Mouse (Mus musculus): Measurements from ENCODE around the gene Ctss. TPM values are rescaled to one million over a fixed set of nuclear protein-coding genes. Genes with fewer than 3 reads are reported as not detected.

Ctss gene
- polyA plus RNA-seq, 1 experiment from 2014 or later = 19.0 TPM

DNA sequence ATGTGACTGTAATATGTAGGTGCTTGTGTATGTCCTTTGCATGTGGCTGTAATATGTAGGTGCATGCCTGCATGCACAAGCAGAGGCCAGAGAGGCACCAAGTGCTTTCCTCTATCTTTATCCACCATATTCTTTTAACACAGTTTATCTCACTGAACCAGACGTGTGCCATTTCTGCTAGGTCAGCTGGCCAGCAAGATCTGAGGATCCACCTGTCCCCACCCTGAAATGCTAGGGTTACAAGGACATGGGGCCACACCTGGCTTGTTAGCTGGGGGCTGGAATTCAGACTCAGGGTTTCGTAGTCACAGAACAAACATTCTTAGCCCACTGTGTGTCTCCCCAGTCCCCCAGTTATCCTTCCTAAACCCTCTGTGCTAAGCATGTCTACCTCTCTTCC, 7.3 kb upstream of the Ctss start:
- H3K9ac ChIP-seq (ENCODE audit: low read length) = no peak overlapping the region
- no peak overlapping the region for H3K4me3 ChIP-seq (ENCODE audit: control insufficient read depth in 1 of 2, insufficient read depth in 1 of 2, low read depth in 1 of 2, low read length in 2 of 2)
- no peaks in the 10 kb centered on the region for H3K27me3 ChIP-seq (ENCODE audit: control insufficient read depth, insufficient read depth, low read length)
- peaks cover 4 to 9% of the 10 kb centered on the region in 2 experiments; a peak in 2 of 4 replicates for H3K4me1 ChIP-seq (ENCODE audit: control insufficient read depth in 2 of 2, insufficient read depth in 2 of 2, low read length in 2 of 2)
- no peak for ATAC-seq (ENCODE audit: insufficient number of reproducible peaks, insufficient read depth, low FRiP score, low read depth)
- H3K36me3 ChIP-seq (ENCODE audit: control insufficient read depth, insufficient read depth, low read length) = no peaks in the 10 kb centered on the region
- no peak overlapping the region for H3K27ac ChIP-seq (replicated peaks in 1 of 2; ENCODE audit: control insufficient read depth in 1 of 2, insufficient read depth in 1 of 2, low read depth in 2 of 2, low read length in 2 of 2)
- no peak overlapping the region for H3K4me2 ChIP-seq (ENCODE audit: low read length)
- WGBS = 71% methylated on average over 2 of the region's 2 CpGs
- no peaks in the 10 kb centered on the region for H3K9me3 ChIP-seq (ENCODE audit: control insufficient read depth, low read length)

DNA sequence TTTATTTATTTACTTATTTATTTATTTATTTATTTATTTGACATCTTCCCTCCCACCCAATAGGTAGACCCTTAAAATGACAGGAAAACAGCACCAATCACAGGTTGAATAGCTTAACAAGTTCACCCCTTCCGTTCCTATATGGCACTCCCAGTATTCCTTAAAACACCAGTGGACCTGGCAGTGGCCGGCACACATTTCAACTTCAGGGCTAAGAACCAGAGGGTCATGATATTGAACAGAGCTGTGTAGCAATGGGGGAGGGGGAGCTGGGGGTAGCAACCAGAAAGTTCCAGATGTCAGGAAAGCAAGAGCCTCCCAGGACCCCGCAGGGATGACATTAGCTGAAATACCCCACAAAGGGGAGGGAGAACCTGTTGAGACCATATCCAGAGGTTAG, 6.5 kb upstream of the Ctss start:
- Histone ChIP-seq H3K9ac (ENCODE audit: low read length) (no peak overlapping the region), H3K4me2 (ENCODE audit: low read length) (no peak overlapping the region), H3K9me3 (ENCODE audit: control insufficient read depth, low read length) (no peaks in the 10 kb centered on the region), H3K27me3 (ENCODE audit: control insufficient read depth, insufficient read depth, low read length) (no peaks in the 10 kb centered on the region), H3K36me3 (ENCODE audit: control insufficient read depth, insufficient read depth, low read length) (no peaks in the 10 kb centered on the region), H3K4me1 (ENCODE audit: control insufficient read depth in 2 of 2, insufficient read depth in 2 of 2, low read length in 2 of 2) (peaks cover 4 to 9% of the 10 kb centered on the region in 2 experiments; a peak in 2 of 4 replicates), H3K4me3 (ENCODE audit: control insufficient read depth in 1 of 2, insufficient read depth in 1 of 2, low read depth in 1 of 2, low read length in 2 of 2) (no peak overlapping the region), H3K27ac (replicated peaks in 1 of 2; ENCODE audit: control insufficient read depth in 1 of 2, insufficient read depth in 1 of 2, low read depth in 2 of 2, low read length in 2 of 2) (no peak overlapping the region)
- no peak for ATAC-seq (ENCODE audit: insufficient number of reproducible peaks, insufficient read depth, low FRiP score, low read depth)
- WGBS = 81% methylated on average over 3 of the region's 3 CpGs

DNA sequence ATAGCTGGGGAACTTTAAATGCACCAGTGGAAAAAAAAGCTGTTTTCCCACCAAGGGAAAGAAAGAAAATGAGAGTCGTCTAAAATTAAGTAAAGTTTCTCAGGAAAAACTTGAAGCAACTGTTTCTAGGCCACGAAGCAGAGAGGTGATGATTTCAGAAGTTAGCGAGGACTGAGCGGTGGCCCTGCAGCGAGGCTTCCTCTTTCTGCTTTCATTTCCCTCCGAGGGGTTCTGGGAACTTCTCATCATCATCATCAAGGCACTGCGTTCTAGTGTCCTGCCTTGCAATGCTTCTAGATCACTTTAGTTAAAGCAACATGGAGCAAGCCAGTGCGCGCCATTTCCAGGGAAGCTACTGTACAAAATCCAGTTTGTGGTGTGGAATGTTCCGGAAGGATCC, 5.4 kb upstream of the Ctss start:
- no peak overlapping the region for H3K4me3 ChIP-seq (ENCODE audit: control insufficient read depth in 1 of 2, insufficient read depth in 1 of 2, low read depth in 1 of 2, low read length in 2 of 2)
- 88% methylated on average over 10 of the region's 10 CpGs for WGBS
- no peak for ATAC-seq (ENCODE audit: insufficient number of reproducible peaks, insufficient read depth, low FRiP score, low read depth)
- no peak overlapping the region for H3K9ac ChIP-seq (ENCODE audit: low read length)
- H3K4me2 ChIP-seq (ENCODE audit: low read length) = no peak overlapping the region
- H3K9me3 ChIP-seq (ENCODE audit: control insufficient read depth, low read length) = no peaks in the 10 kb centered on the region
- H3K27me3 ChIP-seq (ENCODE audit: control insufficient read depth, insufficient read depth, low read length) = no peaks in the 10 kb centered on the region
- peaks cover 4 to 9% of the 10 kb centered on the region in 2 experiments; a peak in 2 of 4 replicates for H3K4me1 ChIP-seq (ENCODE audit: control insufficient read depth in 2 of 2, insufficient read depth in 2 of 2, low read length in 2 of 2)
- no peaks in the 10 kb centered on the region for H3K36me3 ChIP-seq (ENCODE audit: control insufficient read depth, insufficient read depth, low read length)
- no peak overlapping the region for H3K27ac ChIP-seq (replicated peaks in 1 of 2; ENCODE audit: control insufficient read depth in 1 of 2, insufficient read depth in 1 of 2, low read depth in 2 of 2, low read length in 2 of 2)

DNA sequence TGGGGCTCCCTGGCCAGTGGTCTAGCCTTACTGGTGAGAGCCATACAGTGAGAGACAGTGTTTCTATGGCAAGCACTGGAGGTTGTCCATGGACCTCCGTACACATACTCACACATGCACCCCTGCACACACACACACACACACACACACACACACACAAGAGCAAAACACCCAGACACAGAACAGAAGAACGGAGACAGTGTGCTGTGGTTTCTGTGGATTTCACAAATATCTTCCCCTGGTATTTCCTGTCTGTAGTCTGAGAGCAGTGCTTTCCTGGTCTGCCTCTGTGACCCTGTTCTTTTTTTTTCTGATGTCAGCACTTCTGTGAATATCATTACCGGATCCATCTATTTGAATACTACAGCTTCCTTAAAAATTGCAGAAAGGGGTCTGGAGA, 2.9 kb upstream of the Ctss start:
- H3K9ac ChIP-seq (ENCODE audit: low read length) = no peak overlapping the region
- no peak overlapping the region for H3K4me3 ChIP-seq (ENCODE audit: control insufficient read depth in 1 of 2, insufficient read depth in 1 of 2, low read depth in 1 of 2, low read length in 2 of 2)
- no peaks in the 10 kb centered on the region for H3K9me3 ChIP-seq (ENCODE audit: control insufficient read depth, low read length)
- no peaks in the 10 kb centered on the region for H3K36me3 ChIP-seq (ENCODE audit: control insufficient read depth, insufficient read depth, low read length)
- WGBS = 44% methylated on average over 3 of the region's 3 CpGs
- H3K4me2 ChIP-seq (ENCODE audit: low read length) = no peak overlapping the region
- no peak for ATAC-seq (ENCODE audit: insufficient number of reproducible peaks, insufficient read depth, low FRiP score, low read depth)
- peaks cover 0 to 6% of the 10 kb centered on the region in 2 experiments; a peak in 1 of 4 replicates for H3K4me1 ChIP-seq (ENCODE audit: control insufficient read depth in 2 of 2, insufficient read depth in 2 of 2, low read length in 2 of 2)
- H3K27ac ChIP-seq (replicated peaks in 1 of 2; ENCODE audit: control insufficient read depth in 1 of 2, insufficient read depth in 1 of 2, low read depth in 2 of 2, low read length in 2 of 2) = peak overlapping the region in 1 of 2 experiments; percentile 41; a peak in 1 of 4 replicates
- H3K27me3 ChIP-seq (ENCODE audit: control insufficient read depth, insufficient read depth, low read length) = no peaks in the 10 kb centered on the region

DNA sequence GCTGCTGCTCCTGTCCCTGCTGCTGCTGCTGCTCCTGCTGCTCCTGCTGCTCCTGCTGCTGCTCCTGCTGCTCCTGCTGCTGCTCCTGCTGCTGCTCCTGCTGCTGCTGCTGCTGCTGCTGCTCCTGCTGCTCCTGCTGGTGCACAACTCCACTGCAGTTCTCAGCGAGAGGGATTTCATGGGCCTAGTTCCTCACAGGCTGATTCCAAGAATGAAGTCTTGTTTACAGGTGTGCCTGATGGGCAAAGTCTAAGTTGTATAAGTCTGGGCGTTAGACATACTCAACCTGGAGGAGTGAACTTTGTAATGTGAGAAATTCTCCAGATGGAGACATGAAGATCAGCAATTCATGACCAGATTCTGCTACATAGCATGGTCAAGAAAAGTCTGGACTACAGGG, 1.9 kb upstream of the Ctss start:
- Histone ChIP-seq H3K36me3 (ENCODE audit: control insufficient read depth, insufficient read depth, low read length) (no peaks in the 10 kb centered on the region), H3K27ac (replicated peaks in 1 of 2; ENCODE audit: control insufficient read depth in 1 of 2, insufficient read depth in 1 of 2, low read depth in 2 of 2, low read length in 2 of 2) (no peak overlapping the region), H3K4me3 (ENCODE audit: control insufficient read depth in 1 of 2, insufficient read depth in 1 of 2, low read depth in 1 of 2, low read length in 2 of 2) (no peak overlapping the region), H3K9me3 (ENCODE audit: control insufficient read depth, low read length) (no peaks in the 10 kb centered on the region), H3K4me2 (ENCODE audit: low read length) (no peak overlapping the region), H3K27me3 (ENCODE audit: control insufficient read depth, insufficient read depth, low read length) (no peaks in the 10 kb centered on the region), H3K4me1 (ENCODE audit: control insufficient read depth in 2 of 2, insufficient read depth in 2 of 2, low read length in 2 of 2) (peaks cover 0 to 6% of the 10 kb centered on the region in 2 experiments; a peak in 1 of 4 replicates), H3K9ac (ENCODE audit: low read length) (no peak overlapping the region)
- WGBS = 63% methylated on average over 2 of the region's 2 CpGs
- ATAC-seq (ENCODE audit: insufficient number of reproducible peaks, insufficient read depth, low FRiP score, low read depth) = no peak

DNA sequence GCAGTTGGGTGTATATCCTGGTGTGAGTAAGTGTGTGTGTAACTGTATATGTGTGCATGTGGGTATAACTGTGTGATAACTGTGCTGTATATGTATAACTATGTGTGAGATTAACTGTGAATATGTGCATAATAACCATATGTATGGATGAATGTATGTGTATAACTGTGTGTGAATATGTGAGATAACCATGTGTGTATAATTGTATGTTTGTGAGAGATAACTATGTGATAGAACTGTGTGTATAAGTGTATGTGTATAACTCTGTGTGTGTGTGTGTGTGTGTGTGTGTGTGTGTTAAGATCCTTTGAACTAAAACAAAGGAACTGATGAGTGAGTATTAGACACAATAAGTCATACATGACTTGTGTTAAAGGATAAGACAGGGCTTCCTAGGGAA, 475 bp upstream of the Ctss start:
- H3K27ac ChIP-seq (replicated peaks in 1 of 2; ENCODE audit: control insufficient read depth in 1 of 2, insufficient read depth in 1 of 2, low read depth in 2 of 2, low read length in 2 of 2) = no peak overlapping the region
- ATAC-seq (ENCODE audit: insufficient number of reproducible peaks, insufficient read depth, low FRiP score, low read depth) = no peak
- H3K9ac ChIP-seq (ENCODE audit: low read length) = no peak overlapping the region
- no peaks in the 10 kb centered on the region for H3K9me3 ChIP-seq (ENCODE audit: control insufficient read depth, low read length)
- no peak overlapping the region for H3K4me3 ChIP-seq (ENCODE audit: control insufficient read depth in 1 of 2, insufficient read depth in 1 of 2, low read depth in 1 of 2, low read length in 2 of 2)
- H3K36me3 ChIP-seq (ENCODE audit: control insufficient read depth, insufficient read depth, low read length) = no peaks in the 10 kb centered on the region
- H3K4me1 ChIP-seq (ENCODE audit: control insufficient read depth in 2 of 2, insufficient read depth in 2 of 2, low read length in 2 of 2) = peaks cover 0 to 6% of the 10 kb centered on the region in 2 experiments; a peak in 1 of 4 replicates
- H3K27me3 ChIP-seq (ENCODE audit: control insufficient read depth, insufficient read depth, low read length) = no peaks in the 10 kb centered on the region
- no peak overlapping the region for H3K4me2 ChIP-seq (ENCODE audit: low read length)

DNA sequence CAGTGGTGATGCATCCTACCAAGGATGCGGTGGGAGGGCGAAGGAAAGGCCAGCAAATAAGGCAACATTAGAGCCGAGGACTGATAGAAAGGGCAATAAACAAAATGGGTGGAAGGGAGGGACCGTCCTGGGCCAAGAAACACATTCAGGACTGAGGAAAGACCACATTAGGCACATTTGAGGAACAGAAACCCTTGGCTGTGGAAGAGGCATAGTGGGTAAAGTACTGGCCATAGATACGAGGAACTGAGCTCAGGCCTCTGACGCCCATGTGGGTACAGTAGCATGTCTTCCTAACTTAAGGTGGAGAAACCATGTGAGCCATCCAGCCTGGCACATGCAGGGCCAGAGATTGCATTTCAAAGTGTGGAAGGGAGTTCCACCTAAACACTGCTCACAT, 3.2 kb downstream of the Ctss start:
- WGBS = 83% methylated on average over 6 of the region's 6 CpGs

DNA sequence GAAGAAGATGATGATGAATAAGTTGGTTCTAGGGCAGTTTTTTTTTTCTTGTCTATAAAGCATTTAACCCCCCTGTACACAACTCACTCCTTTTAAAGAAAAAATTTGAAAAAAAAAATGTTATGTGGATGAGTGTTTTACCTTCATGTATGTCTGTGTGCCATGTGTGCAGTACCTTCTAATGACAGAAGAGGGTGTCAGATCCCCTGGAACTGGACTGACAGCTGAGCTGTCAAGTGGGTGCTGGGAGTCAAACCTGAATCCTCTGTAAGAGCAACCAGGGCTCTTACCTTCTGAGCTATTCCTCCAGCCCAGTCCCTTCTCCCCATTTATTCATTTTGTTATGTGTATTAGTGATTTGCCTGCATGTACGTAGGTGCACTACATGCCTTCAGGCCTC, 4.4 kb downstream of the Ctss start:
- Histone ChIP-seq H3K9me3 (ENCODE audit: control insufficient read depth, low read length) (no peaks in the 10 kb centered on the region), H3K27me3 (ENCODE audit: control insufficient read depth, insufficient read depth, low read length) (no peaks in the 10 kb centered on the region), H3K4me3 (ENCODE audit: control insufficient read depth in 1 of 2, insufficient read depth in 1 of 2, low read depth in 1 of 2, low read length in 2 of 2) (no peak overlapping the region), H3K36me3 (ENCODE audit: control insufficient read depth, insufficient read depth, low read length) (no peaks in the 10 kb centered on the region), H3K9ac (ENCODE audit: low read length) (no peak overlapping the region), H3K4me2 (ENCODE audit: low read length) (no peak overlapping the region), H3K4me1 (ENCODE audit: control insufficient read depth in 2 of 2, insufficient read depth in 2 of 2, low read length in 2 of 2) (no peaks in the 10 kb centered on the region), H3K27ac (replicated peaks in 1 of 2; ENCODE audit: control insufficient read depth in 1 of 2, insufficient read depth in 1 of 2, low read depth in 2 of 2, low read length in 2 of 2) (no peak overlapping the region)
- 93% methylated on average over 1 of the region's 1 CpGs for WGBS
- ATAC-seq (ENCODE audit: insufficient number of reproducible peaks, insufficient read depth, low FRiP score, low read depth) = no peak

More for the DNA sequence above, 3.2 kb downstream of the Ctss start:
- H3K4me3 ChIP-seq (ENCODE audit: control insufficient read depth in 1 of 2, insufficient read depth in 1 of 2, low read depth in 1 of 2, low read length in 2 of 2) = no peak overlapping the region
- H3K9ac ChIP-seq (ENCODE audit: low read length) = no peak overlapping the region
- no peak overlapping the region for H3K4me2 ChIP-seq (ENCODE audit: low read length)
- no peaks in the 10 kb centered on the region for H3K36me3 ChIP-seq (ENCODE audit: control insufficient read depth, insufficient read depth, low read length)
- H3K9me3 ChIP-seq (ENCODE audit: control insufficient read depth, low read length) = no peaks in the 10 kb centered on the region
- no peak overlapping the region for H3K27ac ChIP-seq (replicated peaks in 1 of 2; ENCODE audit: control insufficient read depth in 1 of 2, insufficient read depth in 1 of 2, low read depth in 2 of 2, low read length in 2 of 2)
- no peak for ATAC-seq (ENCODE audit: insufficient number of reproducible peaks, insufficient read depth, low FRiP score, low read depth)
- H3K27me3 ChIP-seq (ENCODE audit: control insufficient read depth, insufficient read depth, low read length) = no peaks in the 10 kb centered on the region
- H3K4me1 ChIP-seq (ENCODE audit: control insufficient read depth in 2 of 2, insufficient read depth in 2 of 2, low read length in 2 of 2) = no peaks in the 10 kb centered on the region

Data from heart, embryonic 14.5 days (tissue).